Mouse (Mus musculus): ENCODE results near the gene Vps39. TPM values are rescaled to one million over a fixed set of nuclear protein-coding genes. Genes with fewer than 3 reads are reported as not detected.

The Vps39 gene
- polyA plus RNA-seq (2014; fragmentation: Nextera tagmentation; extraction: Ambion mirVana): 11.7 and 22.4 TPM in 2 replicates

GRCm38 (mm10) chr2:120352682-120353646 is at the start of gene Vps39:
Gene Vps39 (minus strand): TSS chr2:120353137.
- peak; percentile 98 for ATAC-seq (ENCODE audit: low FRiP score, low TSS enrichment)
- H3K4me3 ChIP-seq (ENCODE audit: low read length): peak within 1 kb of the TSS; percentile 88
- H3K9ac ChIP-seq (ENCODE audit: low read depth, low read length): peak within 1 kb of the TSS; percentile 75
- WGBS: 11% methylated on average over 44 of the region's 44 CpGs
- peak within 1 kb of the TSS; percentile 52 for H3K4me2 ChIP-seq (replicated peaks; ENCODE audit: low read depth, low read length)
- H3K27me3 ChIP-seq (ENCODE audit: control insufficient read depth, insufficient read depth, low read length): no peaks in the 10 kb centered on the region
- H3K27ac ChIP-seq (ENCODE audit: low read depth, low read length): peak within 1 kb of the TSS; percentile 79
- H3K36me3 ChIP-seq (ENCODE audit: control insufficient read depth, insufficient read depth, low read length): peaks cover 36% of the 10 kb centered on the region
- H3K9me3 ChIP-seq (ENCODE audit: control insufficient read depth, low read length): no peaks in the 10 kb centered on the region
- no peaks in the 10 kb centered on the region for H3K4me1 ChIP-seq (ENCODE audit: control insufficient read depth, insufficient read depth, low read length)

DNA sequence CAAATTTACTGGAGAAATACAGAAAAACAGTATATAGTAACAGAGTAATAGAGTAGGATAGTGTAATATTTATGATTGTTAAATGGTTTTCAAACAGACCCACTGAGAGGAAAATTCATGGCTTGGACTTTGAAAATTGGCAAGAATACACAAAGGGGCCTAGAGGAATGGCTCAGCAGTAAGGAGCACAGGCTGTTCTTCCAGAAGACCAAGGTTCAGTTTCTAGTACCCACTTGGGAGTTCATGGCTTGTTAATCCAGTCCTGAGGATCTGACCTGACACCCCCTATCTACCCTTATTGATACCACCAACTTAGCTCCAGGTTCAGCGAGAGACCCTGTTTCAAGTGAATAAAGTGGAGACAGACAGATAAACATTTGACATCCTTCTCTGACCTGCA is 45.0 kb upstream of the Vps39 start:
- 81% methylated on average over 1 of the region's 1 CpGs for WGBS
- peaks cover 3% of the 10 kb centered on the region; the same call in 1 of the 2 replicates for H3K4me1 ChIP-seq (ENCODE audit: control insufficient read depth, insufficient read depth, low read length)
- H3K36me3 ChIP-seq (ENCODE audit: control insufficient read depth, insufficient read depth, low read length): peaks cover 48% of the 10 kb centered on the region

GRCm38 (mm10) chr2:120392406-120392805 is 39.5 kb upstream of the Vps39 start:
- H3K27me3 ChIP-seq (ENCODE audit: control insufficient read depth, insufficient read depth, low read length): no peaks in the 10 kb centered on the region
- H3K36me3 ChIP-seq (ENCODE audit: control insufficient read depth, insufficient read depth, low read length): peaks cover 79% of the 10 kb centered on the region
- ATAC-seq (ENCODE audit: low FRiP score, low TSS enrichment): no peak
- no peak overlapping the region for H3K4me3 ChIP-seq (ENCODE audit: low read length)
- H3K9me3 ChIP-seq (ENCODE audit: control insufficient read depth, low read length): no peaks in the 10 kb centered on the region
- H3K9ac ChIP-seq (ENCODE audit: low read depth, low read length): no peak overlapping the region
- H3K27ac ChIP-seq (ENCODE audit: low read depth, low read length): no peak overlapping the region
- no peak overlapping the region for H3K4me2 ChIP-seq (replicated peaks; ENCODE audit: low read depth, low read length)
- no peaks in the 10 kb centered on the region for H3K4me1 ChIP-seq (ENCODE audit: control insufficient read depth, insufficient read depth, low read length)

More for the DNA sequence above, 45.0 kb upstream of the Vps39 start:
- Histone ChIP-seq H3K9ac (ENCODE audit: low read depth, low read length) (no peak overlapping the region), H3K9me3 (ENCODE audit: control insufficient read depth, low read length) (no peaks in the 10 kb centered on the region), H3K27ac (ENCODE audit: low read depth, low read length) (no peak overlapping the region), H3K4me2 (replicated peaks; ENCODE audit: low read depth, low read length) (no peak overlapping the region), H3K4me3 (ENCODE audit: low read length) (no peak overlapping the region), H3K27me3 (ENCODE audit: control insufficient read depth, insufficient read depth, low read length) (no peaks in the 10 kb centered on the region)
- no peak for ATAC-seq (ENCODE audit: low FRiP score, low TSS enrichment)

GRCm38 (mm10) chr2:120390934-120391333 is 38.0 kb upstream of the Vps39 start:
- H3K4me3 ChIP-seq (ENCODE audit: low read length): no peak overlapping the region
- 92% methylated on average over 1 of the region's 1 CpGs for WGBS
- H3K9me3 ChIP-seq (ENCODE audit: control insufficient read depth, low read length): no peaks in the 10 kb centered on the region
- no peak overlapping the region for H3K27ac ChIP-seq (ENCODE audit: low read depth, low read length)
- H3K27me3 ChIP-seq (ENCODE audit: control insufficient read depth, insufficient read depth, low read length): no peaks in the 10 kb centered on the region
- no peak overlapping the region for H3K9ac ChIP-seq (ENCODE audit: low read depth, low read length)
- no peak for ATAC-seq (ENCODE audit: low FRiP score, low TSS enrichment)
- H3K4me2 ChIP-seq (replicated peaks; ENCODE audit: low read depth, low read length): no peak overlapping the region
- H3K36me3 ChIP-seq (ENCODE audit: control insufficient read depth, insufficient read depth, low read length): peaks cover 68% of the 10 kb centered on the region
- H3K4me1 ChIP-seq (ENCODE audit: control insufficient read depth, insufficient read depth, low read length): no peaks in the 10 kb centered on the region

DNA sequence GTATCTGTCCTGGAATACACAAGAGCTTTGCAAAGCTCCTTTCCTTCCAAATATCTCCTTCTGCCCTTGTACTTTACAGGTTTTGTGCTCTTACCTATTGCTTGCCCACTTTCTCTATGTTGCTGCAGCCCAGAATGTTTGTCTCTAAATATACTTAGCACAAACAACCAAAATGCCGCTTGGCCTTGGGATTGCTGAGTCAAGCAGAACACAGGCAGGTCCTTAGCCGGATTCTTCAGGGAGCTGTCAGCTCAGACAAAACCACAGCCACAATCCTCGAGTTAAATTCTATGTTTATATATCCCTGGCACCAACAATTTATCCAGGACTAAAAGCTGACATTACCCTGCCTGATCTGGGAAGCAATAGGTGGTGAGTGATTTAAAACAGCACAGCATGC is 36.4 kb upstream of the Vps39 start:
- WGBS: 90% methylated on average over 3 of the region's 3 CpGs
- H3K27ac ChIP-seq (ENCODE audit: low read depth, low read length): no peak overlapping the region
- no peak overlapping the region for H3K9ac ChIP-seq (ENCODE audit: low read depth, low read length)
- no peaks in the 10 kb centered on the region for H3K27me3 ChIP-seq (ENCODE audit: control insufficient read depth, insufficient read depth, low read length)
- peaks cover 68% of the 10 kb centered on the region for H3K36me3 ChIP-seq (ENCODE audit: control insufficient read depth, insufficient read depth, low read length)
- H3K9me3 ChIP-seq (ENCODE audit: control insufficient read depth, low read length): no peaks in the 10 kb centered on the region
- no peak overlapping the region for H3K4me2 ChIP-seq (replicated peaks; ENCODE audit: low read depth, low read length)
- no peak overlapping the region for H3K4me3 ChIP-seq (ENCODE audit: low read length)
- no peak for ATAC-seq (ENCODE audit: low FRiP score, low TSS enrichment)
- H3K4me1 ChIP-seq (ENCODE audit: control insufficient read depth, insufficient read depth, low read length): no peaks in the 10 kb centered on the region

DNA sequence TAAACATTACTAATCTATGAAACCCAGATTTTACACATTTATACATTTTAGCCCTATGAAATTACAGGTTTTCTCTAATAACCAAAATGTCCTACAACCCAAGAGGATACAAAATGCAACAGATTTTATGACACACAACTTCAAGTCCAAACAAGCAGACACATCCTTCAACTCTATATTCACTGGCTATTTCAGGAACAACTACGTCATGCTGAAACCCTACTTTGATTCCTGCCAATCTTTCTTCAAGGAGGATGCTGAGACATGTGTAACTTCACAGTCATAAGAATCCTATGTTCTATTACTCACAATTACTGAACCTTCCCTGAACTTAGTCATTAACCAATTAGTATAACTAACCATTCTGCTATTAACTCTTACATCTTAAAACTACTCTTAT is 34.4 kb upstream of the Vps39 start:
- no peaks in the 10 kb centered on the region for H3K4me1 ChIP-seq (ENCODE audit: control insufficient read depth, insufficient read depth, low read length)
- no peak for ATAC-seq (ENCODE audit: low FRiP score, low TSS enrichment)
- no peak overlapping the region for H3K27ac ChIP-seq (ENCODE audit: low read depth, low read length)
- 93% methylated on average over 1 of the region's 1 CpGs for WGBS
- H3K9ac ChIP-seq (ENCODE audit: low read depth, low read length): no peak overlapping the region
- H3K4me2 ChIP-seq (replicated peaks; ENCODE audit: low read depth, low read length): no peak overlapping the region
- no peaks in the 10 kb centered on the region for H3K9me3 ChIP-seq (ENCODE audit: control insufficient read depth, low read length)
- H3K4me3 ChIP-seq (ENCODE audit: low read length): no peak overlapping the region
- peaks cover 53% of the 10 kb centered on the region for H3K36me3 ChIP-seq (ENCODE audit: control insufficient read depth, insufficient read depth, low read length)
- no peaks in the 10 kb centered on the region for H3K27me3 ChIP-seq (ENCODE audit: control insufficient read depth, insufficient read depth, low read length)

- H3K9ac ChIP-seq (ENCODE audit: low read depth, low read length): no peak overlapping the region
- ATAC-seq (ENCODE audit: low FRiP score, low TSS enrichment): no peak
- WGBS: 97% methylated on average over 1 of the region's 1 CpGs
- no peaks in the 10 kb centered on the region for H3K4me1 ChIP-seq (ENCODE audit: control insufficient read depth, insufficient read depth, low read length)
- no peak overlapping the region for H3K4me2 ChIP-seq (replicated peaks; ENCODE audit: low read depth, low read length)
- H3K4me3 ChIP-seq (ENCODE audit: low read length): no peak overlapping the region
- peaks cover 51% of the 10 kb centered on the region for H3K36me3 ChIP-seq (ENCODE audit: control insufficient read depth, insufficient read depth, low read length)
- H3K27ac ChIP-seq (ENCODE audit: low read depth, low read length): no peak overlapping the region
- H3K9me3 ChIP-seq (ENCODE audit: control insufficient read depth, low read length): no peaks in the 10 kb centered on the region
- no peaks in the 10 kb centered on the region for H3K27me3 ChIP-seq (ENCODE audit: control insufficient read depth, insufficient read depth, low read length)
These were observed 33.3 kb upstream of the Vps39 start for GRCm38 (mm10) chr2:120386264-120386663.

DNA sequence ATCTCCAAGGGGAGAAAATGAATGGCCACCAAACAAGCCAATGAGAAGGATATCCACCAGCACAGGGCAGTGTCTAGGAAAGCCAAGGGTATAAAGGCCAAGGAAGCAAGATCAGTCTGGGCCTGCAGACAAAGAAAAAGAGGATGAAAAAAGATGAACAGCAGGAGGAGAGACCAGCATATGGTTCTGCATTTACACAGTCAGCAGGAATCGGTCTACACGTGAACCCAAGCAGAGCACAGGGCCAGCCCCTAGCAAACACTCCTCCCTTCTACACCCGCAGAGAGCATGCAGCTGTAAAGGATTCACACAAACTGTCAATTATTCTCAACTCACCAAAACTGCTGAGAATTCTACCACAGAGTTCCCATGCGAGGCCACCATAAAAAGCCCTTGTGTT is 20.9 kb upstream of the Vps39 start:
- ATAC-seq (ENCODE audit: low FRiP score, low TSS enrichment): no peak
- H3K4me1 ChIP-seq (ENCODE audit: control insufficient read depth, insufficient read depth, low read length): no peaks in the 10 kb centered on the region
- no peak overlapping the region for H3K4me3 ChIP-seq (ENCODE audit: low read length)
- H3K27me3 ChIP-seq (ENCODE audit: control insufficient read depth, insufficient read depth, low read length): no peaks in the 10 kb centered on the region
- no peaks in the 10 kb centered on the region for H3K9me3 ChIP-seq (ENCODE audit: control insufficient read depth, low read length)
- no peak overlapping the region for H3K9ac ChIP-seq (ENCODE audit: low read depth, low read length)
- H3K27ac ChIP-seq (ENCODE audit: low read depth, low read length): no peak overlapping the region
- no peak overlapping the region for H3K4me2 ChIP-seq (replicated peaks; ENCODE audit: low read depth, low read length)
- H3K36me3 ChIP-seq (ENCODE audit: control insufficient read depth, insufficient read depth, low read length): peaks cover 73% of the 10 kb centered on the region
- WGBS: 90% methylated on average over 4 of the region's 4 CpGs

DNA sequence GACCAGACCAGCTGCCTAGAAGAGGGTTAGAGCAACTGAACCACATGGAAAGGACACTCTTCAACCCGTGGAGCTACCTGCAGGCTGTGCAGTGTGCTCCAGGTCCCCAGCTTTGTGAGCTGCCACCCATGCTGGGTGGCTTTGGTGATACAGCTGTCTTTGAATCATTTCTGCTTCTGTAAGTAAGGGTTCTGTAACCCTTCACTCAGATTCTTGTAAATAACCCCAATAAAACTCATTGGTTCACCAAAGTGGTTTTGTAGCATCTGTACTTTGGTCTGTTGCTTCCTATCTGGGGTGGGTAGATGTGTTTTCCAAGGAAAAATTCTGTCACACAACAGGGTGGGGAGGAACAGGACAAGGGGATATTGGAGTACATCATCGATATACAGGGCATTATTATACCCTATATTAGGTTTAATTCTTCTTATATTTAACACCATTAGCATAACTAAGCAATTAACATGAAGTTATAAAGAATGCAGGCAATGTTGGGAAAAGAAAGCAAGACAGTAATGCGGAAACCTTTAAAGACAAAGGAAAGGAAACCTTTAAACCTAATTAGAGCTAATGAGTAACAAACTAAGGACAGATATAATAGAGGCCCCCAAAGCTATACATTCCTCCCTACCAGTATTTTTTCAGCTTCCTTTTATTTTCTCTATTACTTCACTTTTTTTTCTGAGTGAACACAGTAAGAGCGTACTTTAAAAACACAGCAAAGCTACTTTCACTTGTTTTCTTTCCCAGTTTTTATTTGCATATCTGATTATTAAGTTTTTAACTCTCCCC is 14.7 kb upstream of the Vps39 start:
- H3K4me1 ChIP-seq (ENCODE audit: control insufficient read depth, insufficient read depth, low read length): no peaks in the 10 kb centered on the region
- ATAC-seq (ENCODE audit: low FRiP score, low TSS enrichment): no peak
- no peaks in the 10 kb centered on the region for H3K9me3 ChIP-seq (ENCODE audit: control insufficient read depth, low read length)
- H3K36me3 ChIP-seq (ENCODE audit: control insufficient read depth, insufficient read depth, low read length): peaks cover 70% of the 10 kb centered on the region
- 98% methylated on average over 4 of the region's 4 CpGs for WGBS
- H3K4me2 ChIP-seq (replicated peaks; ENCODE audit: low read depth, low read length): no peak overlapping the region
- no peak overlapping the region for H3K9ac ChIP-seq (ENCODE audit: low read depth, low read length)
- H3K4me3 ChIP-seq (ENCODE audit: low read length): no peak overlapping the region
- H3K27me3 ChIP-seq (ENCODE audit: control insufficient read depth, insufficient read depth, low read length): no peaks in the 10 kb centered on the region
- no peak overlapping the region for H3K27ac ChIP-seq (ENCODE audit: low read depth, low read length)

Measured in kidney, embryonic 14.5 days (tissue).